Mouse (Mus musculus) myocyte (in vitro differentiated cells): Measurements from ENCODE around the gene Rassf2.

Experiments used
- E2F4 ChIP-seq: IDR thresholded peaks from one replicate; pipeline ENCODE4 v1.6.1; 2011; ENCODE audit warnings: mild to moderate bottlenecking, control low read depth, moderate library complexity; ENCODE audit not compliant: insufficient read depth
- MAX ChIP-seq: IDR thresholded peaks from one replicate; pipeline ENCODE4 v1.6.1; 2011; ENCODE audit warnings: low read depth, mild to moderate bottlenecking, control low read depth
- MYOD1 ChIP-seq, 3 experiments: IDR thresholded peaks; one replicate each; pipeline ENCODE4 v1.6.1; 2011; ENCODE audit warnings: control low read depth in 2 of 3, low read depth in 2 of 3, mild to moderate bottlenecking in 2 of 3, moderate library complexity in 1 of 3; ENCODE audit not compliant: insufficient read length in 2 of 3, control insufficient read depth in 1 of 3
- POLR2A ChIP-seq: IDR thresholded peaks from one replicate; pipeline ENCODE4 v1.6.1; 2011; ENCODE audit warnings: low read depth, mild to moderate bottlenecking, control low read depth, moderate library complexity; ENCODE audit not compliant: insufficient read length
- POLR2AphosphoS2 ChIP-seq: IDR thresholded peaks from one replicate; pipeline ENCODE4 v1.6.1; 2011; ENCODE audit warnings: low read depth, control low read depth; ENCODE audit not compliant: insufficient read length
- REST ChIP-seq: IDR thresholded peaks from one replicate; pipeline ENCODE4 v1.6.1; 2011; ENCODE audit warnings: mild to moderate bottlenecking, control low read depth, moderate library complexity; ENCODE audit not compliant: insufficient read depth, insufficient read length
- USF1 ChIP-seq: IDR thresholded peaks from one replicate; pipeline ENCODE4 v1.6.1; 2011; ENCODE audit warnings: low read depth, mild to moderate bottlenecking, control low read depth, moderate library complexity

- TF ChIP-seq POLR2A, result no peak
- TF ChIP-seq E2F4, result no peak
- no peak for TF ChIP-seq USF1
- TF ChIP-seq POLR2AphosphoS2, result no peak
- no peak for TF ChIP-seq REST
- TF ChIP-seq MYOD1 (IDR thresholded peaks at IDR 0.05; ENCODE audit: control insufficient read depth in 1 of 3, insufficient read length in 2 of 3, low read depth in 2 of 3), result no peak
- TF ChIP-seq MAX, result no peak
Measured at GRCm38 (mm10) chr2:132028107-132028506, 2.0 kb downstream of the Rassf2 start.
